Mouse (Mus musculus) liver, embryonic 14.5 days (tissue): ENCODE results near the gene Vwce. TPM values are rescaled to one million over a fixed set of nuclear protein-coding genes. Genes with fewer than 3 reads are reported as not detected.

Source experiments
- ATAC-seq: fragments of 200-750 bp; cut with Nextera tagmentation; 2 replicates; pipeline ENCODE4 v1.8.0; 2017; ENCODE audit warnings: moderate number of reproducible peaks, mild to moderate bottlenecking, moderate library complexity; ENCODE audit not compliant: insufficient read depth
- DNase-seq, 3 experiments: peaks; one replicate each; pipeline ENCODE4 v3.0.0-alpha.2; 2012 to 2013; ENCODE audit warnings: low read depth in 3 of 3, low spot score in 3 of 3
- H3K27ac ChIP-seq: fragments of 300-500 bp; sonication (generic); 2 replicates; pipeline ENCODE4 v1.5.1; 2014; ENCODE audit warnings: moderate library complexity, mild to moderate bottlenecking, control low read depth, inconsistent platforms
- H3K27me3 ChIP-seq: fragments of 300-500 bp; sonication (generic); 2 replicates; pipeline ENCODE4 v1.6.1; 2014; ENCODE audit warnings: mild to moderate bottlenecking, low read length, moderate library complexity; ENCODE audit not compliant: control insufficient read depth, insufficient read depth
- H3K36me3 ChIP-seq: fragments of 300-500 bp; sonication (generic); replicated peaks from 2 replicates; pipeline ENCODE4 v1.6.1; 2014; ENCODE audit warnings: low read depth; ENCODE audit not compliant: control insufficient read depth, insufficient read depth
- H3K4me1 ChIP-seq, 2 experiments: fragments of 200-500 bp in 1 of 2; fragments of 300-500 bp in 1 of 2; sonication (generic) in 1 of 2; replicated peaks; 2 replicates each; pipeline ENCODE4 v1.6.1; 2012 to 2014; ENCODE audit warnings: antibody characterized with exemption in 1 of 2, inconsistent platforms in 1 of 2, low read length in 1 of 2; ENCODE audit not compliant: control insufficient read depth in 2 of 2, insufficient read depth in 2 of 2
- H3K4me2 ChIP-seq: fragments of 300-500 bp; sonication (generic); 2 replicates; pipeline ENCODE4 v1.6.1; 2014; ENCODE audit warnings: low read depth, mild to moderate bottlenecking, control low read depth, moderate library complexity
- H3K4me3 ChIP-seq, 2 experiments: fragments of 200-500 bp in 1 of 2; fragments of 300-500 bp in 1 of 2; sonication (generic) in 1 of 2; 2 replicates each; pipeline ENCODE4 v1.5.1; 2012 to 2014; ENCODE audit warnings: low read depth in 2 of 2, low read length in 2 of 2, mild to moderate bottlenecking in 2 of 2, control low read depth in 1 of 2, inconsistent platforms in 1 of 2, moderate library complexity in 1 of 2; ENCODE audit not compliant: insufficient read depth in 1 of 2
- H3K9ac ChIP-seq: fragments of 300-500 bp; sonication (generic); replicated peaks from 2 replicates; pipeline ENCODE4 v1.6.1; 2014; ENCODE audit warnings: mild to moderate bottlenecking, control low read depth, moderate library complexity
- H3K9me3 ChIP-seq: fragments of 300-500 bp; sonication (generic); 2 replicates; pipeline ENCODE4 v1.6.1; 2016; ENCODE audit warnings: low read length, mixed read lengths; ENCODE audit not compliant: control insufficient read depth
- CTCF ChIP-seq: IDR thresholded peaks from 2 replicates; pipeline ENCODE4 v1.5.1; 2016; ENCODE audit warnings: antibody characterized with exemption, low read depth, control low read depth
- EP300 ChIP-seq: IDR thresholded peaks from 2 replicates; pipeline ENCODE4 v1.6.1; 2016; ENCODE audit warnings: antibody characterized with exemption, low read depth
- WGBS: fragments of 180-500 bp; shearing (Covaris S2); extraction: QIAGEN DNeasy Blood & Tissue Kit; methylation state at CpG from one replicate; pipeline ENCODE4 v1.1.7; 2014; ENCODE audit not compliant: insufficient replicate concordance; 5-methylcytosine and 5-hydroxymethylcytosine counted together
- polyA plus RNA-seq, 2 experiments: library from polyadenylated mRNA; depleted of rRNA in 1 of 2; stranded (reverse) in 1 of 2; unstranded in 1 of 2; fragments of >200 nt; fragmentation: Nextera tagmentation in 1 of 2; extraction: Ambion mirVana in 1 of 2; gene quantifications; 2 replicates each; pipeline versions ENCODE4 v1.2.1 to v1.2.3; 2012 to 2014

Gene Vwce
- polyA plus RNA-seq, 2 experiments = 5.4 to 6.7 TPM

DNA sequence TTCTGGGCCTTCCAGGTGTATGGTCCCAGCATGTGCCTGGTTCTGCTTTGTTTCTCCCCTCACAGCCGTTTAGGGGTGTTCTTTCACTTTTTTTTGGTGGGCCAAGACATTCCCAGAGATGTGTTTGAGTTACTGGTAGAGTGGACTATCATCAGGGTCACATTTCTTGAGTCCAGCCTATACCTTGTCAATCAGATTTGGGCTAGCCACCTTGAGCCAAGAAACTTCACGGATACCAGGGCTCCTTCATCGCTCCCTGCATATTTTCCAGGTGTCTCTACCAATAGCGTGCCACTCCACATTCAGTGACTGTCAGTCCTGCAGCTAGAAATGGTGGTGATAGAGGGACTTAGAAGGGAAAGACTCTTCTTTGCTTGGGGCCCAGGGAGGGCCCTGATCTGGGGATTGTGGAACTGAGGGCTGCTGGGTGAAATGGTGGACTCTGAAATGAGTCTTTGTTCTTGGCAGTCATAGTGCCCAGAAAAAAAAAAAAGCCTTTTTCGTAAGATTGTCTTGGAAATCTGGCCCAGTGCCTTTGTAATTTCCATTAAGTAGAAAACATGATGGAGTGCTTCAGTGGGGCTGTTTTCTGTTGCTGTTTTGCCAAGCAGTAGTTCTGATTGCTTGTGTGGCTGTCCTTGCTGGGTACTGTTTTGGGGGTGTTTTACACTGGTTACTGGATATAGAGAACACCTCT lies 55.6 kb downstream of the Vwce start:
- Histone ChIP-seq H3K4me3 (peak overlapping the region; percentile 63 to 68), H3K4me2 (peak overlapping the region; percentile 86), H3K9ac (peak overlapping the region; percentile 81), H3K27me3 (no peaks in the 10 kb centered on the region), H3K9me3 (no peaks in the 10 kb centered on the region), H3K4me1 (peaks cover 39 to 53% of the 10 kb centered on the region in 2 experiments), H3K36me3 (no peaks in the 10 kb centered on the region), H3K27ac (peak overlapping the region; percentile 82)
- TF ChIP-seq EP300 = no peak
- ATAC-seq (no peak), DNase-seq (no peak)
- WGBS = 55% methylated on average over 5 of the region's 5 CpGs

DNA sequence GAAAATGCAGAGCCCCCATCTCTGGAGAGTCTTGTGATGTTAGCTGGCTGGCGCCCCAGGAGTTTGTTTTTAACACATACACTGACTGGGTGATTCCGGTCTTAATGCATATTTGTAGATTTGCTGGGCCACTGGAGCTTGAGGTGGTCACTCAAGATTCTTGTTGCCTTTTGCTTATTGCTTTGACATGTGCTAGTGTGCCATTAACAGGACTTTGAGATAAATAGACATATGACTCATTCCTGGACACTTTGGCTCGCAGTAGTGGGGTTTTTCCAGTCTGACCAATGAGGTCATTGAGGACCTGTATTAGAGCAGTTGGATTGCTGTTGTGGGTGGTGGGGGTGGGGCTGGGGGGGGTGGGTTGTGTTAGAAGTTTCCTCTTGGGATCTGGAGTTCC lies 56.3 kb downstream of the Vwce start:
- H3K36me3 ChIP-seq = no peaks in the 10 kb centered on the region

GRCm38 (mm10) chr19:10691121-10691520 lies 57.1 kb downstream of the Vwce start:
- peak overlapping the region; percentile 51 for H3K9ac ChIP-seq
- 76% methylated on average over 4 of the region's 4 CpGs for WGBS
- no peak for DNase-seq
- H3K4me1 ChIP-seq = peaks cover 42 to 56% of the 10 kb centered on the region in 2 experiments
- H3K4me2 ChIP-seq = peak overlapping the region; percentile 86
- H3K27ac ChIP-seq = peak overlapping the region; percentile 76
- H3K27me3 ChIP-seq = no peaks in the 10 kb centered on the region
- ATAC-seq = no peak
- peak overlapping the region in 1 of 2 experiments; percentile 4; a peak in 1 of 4 replicates for H3K4me3 ChIP-seq
- TF ChIP-seq EP300 (no peak), CTCF (no peak)
- no peaks in the 10 kb centered on the region for H3K9me3 ChIP-seq
- no peaks in the 10 kb centered on the region for H3K36me3 ChIP-seq

More for the DNA sequence above, 56.3 kb downstream of the Vwce start:
- ATAC-seq (no peak), DNase-seq (no peak)
- Histone ChIP-seq H3K4me2 (peak overlapping the region; percentile 86), H3K9me3 (no peaks in the 10 kb centered on the region), H3K4me3 (peak overlapping the region in 1 of 2 experiments; percentile 63; a peak in 1 of 4 replicates), H3K27ac (peak overlapping the region; percentile 82), H3K4me1 (peaks cover 39 to 58% of the 10 kb centered on the region in 2 experiments), H3K27me3 (no peaks in the 10 kb centered on the region), H3K9ac (peak overlapping the region; percentile 81; the same call in 1 of the 2 replicates)
- WGBS = 55% methylated on average over 3 of the region's 3 CpGs
- no peak for TF ChIP-seq CTCF
- no peak for TF ChIP-seq EP300

- H3K27ac ChIP-seq = peak overlapping the region; percentile 76
- peak in 2 of 3 experiments; percentile 30 to 45 for DNase-seq
- peak; percentile 36; the same call in 1 of the 2 replicates for ATAC-seq
- H3K27me3 ChIP-seq = no peaks in the 10 kb centered on the region
- peaks cover 44 to 58% of the 10 kb centered on the region in 2 experiments for H3K4me1 ChIP-seq
- no peaks in the 10 kb centered on the region for H3K9me3 ChIP-seq
- H3K9ac ChIP-seq = peak overlapping the region; percentile 51
- WGBS = 27% methylated on average over 3 of the region's 3 CpGs
- peak overlapping the region in 1 of 2 experiments; percentile 4; a peak in 1 of 4 replicates for H3K4me3 ChIP-seq
- peak overlapping the region; percentile 86 for H3K4me2 ChIP-seq
- no peaks in the 10 kb centered on the region for H3K36me3 ChIP-seq
- TF ChIP-seq EP300 (peak; percentile 25; the same call in 1 of the 2 replicates), CTCF (no peak)
Measured at GRCm38 (mm10) chr19:10691660-10692059, 57.6 kb downstream of the Vwce start.

GRCm38 (mm10) chr19:10692361-10692760 lies 58.3 kb downstream of the Vwce start:
- Histone ChIP-seq H3K9me3 (no peaks in the 10 kb centered on the region), H3K36me3 (no peaks in the 10 kb centered on the region), H3K9ac (peak overlapping the region; percentile 51), H3K4me1 (peaks cover 46 to 63% of the 10 kb centered on the region in 2 experiments), H3K4me2 (peak overlapping the region; percentile 86), H3K4me3 (no peak overlapping the region), H3K27ac (peak overlapping the region; percentile 76), H3K27me3 (no peaks in the 10 kb centered on the region)
- ATAC-seq = no peak
- DNase-seq = no peak
- TF ChIP-seq CTCF (no peak), EP300 (no peak)
- WGBS = 74% methylated on average over 4 of the region's 4 CpGs
